Mouse (Mus musculus) liver, adult 10 weeks (tissue): Measurements from ENCODE around the gene Scn7a. TPM values are rescaled to one million over a fixed set of nuclear protein-coding genes. Genes with fewer than 3 reads are reported as not detected.

Experiments
- polyA plus RNA-seq: library from polyadenylated mRNA; stranded (reverse); fragments of 350-450 nt; fragmentation: Illumina TruSeq; extraction: RNeasy Lipid Tissue Mini Kit (QIAGEN cat#74804); gene quantifications from one replicate; pipeline ENCODE4 v1.2.3, GENCODE M21; 2014; ENCODE audit warnings: low read depth, low replicate concordance

The Scn7a gene
- polyA plus RNA-seq = 0.26 TPM

DNA sequence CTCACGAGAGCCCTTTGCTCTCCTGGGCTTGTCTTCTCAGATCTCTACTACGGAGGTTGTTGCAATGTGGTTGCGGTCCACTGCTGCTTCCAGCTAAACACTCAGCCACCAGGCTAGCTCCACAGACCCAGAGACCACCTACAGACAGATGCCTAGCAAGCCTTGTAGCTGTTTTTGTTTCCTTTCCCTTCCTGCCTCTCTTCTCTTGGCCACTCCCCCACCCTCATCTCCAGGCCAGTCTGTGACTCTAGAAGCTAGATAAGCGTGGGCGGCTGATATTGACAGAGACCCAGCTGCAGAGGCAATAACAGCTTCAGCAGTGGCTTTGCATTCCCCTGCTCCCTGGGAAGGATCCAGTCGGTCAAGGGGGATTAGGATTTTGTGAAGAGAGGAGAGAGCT is at the start of gene Scn7a:
Gene Scn7a (minus strand): TSS at position 150 of the 400 bp plus-strand sequence.

DNA sequence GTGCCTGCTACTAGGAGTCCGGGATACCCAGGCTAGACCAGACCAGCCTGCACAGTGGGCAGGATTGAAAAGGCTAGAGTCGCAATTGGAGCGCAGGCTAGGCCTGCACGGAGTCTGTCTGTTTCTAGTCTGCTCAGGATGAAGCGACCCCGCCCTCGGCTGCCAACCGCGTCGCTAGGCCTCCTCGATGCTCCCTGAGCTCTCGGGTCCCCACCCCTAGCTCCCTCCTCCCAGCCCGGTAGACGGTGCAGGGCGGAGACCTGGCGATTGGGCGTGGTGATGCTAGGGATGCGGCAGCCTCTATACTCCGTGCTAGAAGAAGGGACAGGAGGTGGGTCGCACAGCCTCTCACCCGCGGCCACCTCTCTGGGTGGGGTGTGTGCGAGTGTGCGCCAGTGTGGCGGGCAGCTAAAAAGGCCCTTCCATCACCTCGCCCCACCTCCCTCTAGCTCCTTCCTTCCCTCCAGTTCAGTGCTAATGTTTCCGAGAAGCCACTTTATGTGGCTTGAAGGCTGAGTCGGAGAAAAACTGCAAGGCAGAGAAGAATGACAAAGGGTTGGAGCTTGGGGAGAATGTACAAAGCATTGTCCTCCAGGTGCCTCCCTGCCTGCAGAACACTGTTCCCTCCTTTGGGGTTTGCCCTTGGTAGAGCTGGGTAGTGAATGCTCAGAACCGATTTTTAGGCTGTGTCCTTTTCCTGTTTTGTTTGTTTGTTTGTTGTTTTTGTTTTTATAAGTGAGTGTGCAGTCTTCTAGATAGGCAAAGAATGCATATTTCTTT is 149.9 kb downstream of the Scn7a start, which contains the start of gene Scn9a:
Gene Scn9a (minus strand): TSS at position 383 of the 780 bp plus-strand sequence.

Other genes starting within 250 kb of the Scn7a start
- gene Scn9a, start 150.0 kb downstream of the Scn7a start, polyA plus RNA-seq = not detected